Mouse (Mus musculus): ENCODE data around the gene Abhd16a. TPM values are rescaled to one million over a fixed set of nuclear protein-coding genes. Genes with fewer than 3 reads are reported as not detected.

Gene Abhd16a
- polyA plus RNA-seq, 1 experiment from 2014 or later = 90.2 TPM

DNA sequence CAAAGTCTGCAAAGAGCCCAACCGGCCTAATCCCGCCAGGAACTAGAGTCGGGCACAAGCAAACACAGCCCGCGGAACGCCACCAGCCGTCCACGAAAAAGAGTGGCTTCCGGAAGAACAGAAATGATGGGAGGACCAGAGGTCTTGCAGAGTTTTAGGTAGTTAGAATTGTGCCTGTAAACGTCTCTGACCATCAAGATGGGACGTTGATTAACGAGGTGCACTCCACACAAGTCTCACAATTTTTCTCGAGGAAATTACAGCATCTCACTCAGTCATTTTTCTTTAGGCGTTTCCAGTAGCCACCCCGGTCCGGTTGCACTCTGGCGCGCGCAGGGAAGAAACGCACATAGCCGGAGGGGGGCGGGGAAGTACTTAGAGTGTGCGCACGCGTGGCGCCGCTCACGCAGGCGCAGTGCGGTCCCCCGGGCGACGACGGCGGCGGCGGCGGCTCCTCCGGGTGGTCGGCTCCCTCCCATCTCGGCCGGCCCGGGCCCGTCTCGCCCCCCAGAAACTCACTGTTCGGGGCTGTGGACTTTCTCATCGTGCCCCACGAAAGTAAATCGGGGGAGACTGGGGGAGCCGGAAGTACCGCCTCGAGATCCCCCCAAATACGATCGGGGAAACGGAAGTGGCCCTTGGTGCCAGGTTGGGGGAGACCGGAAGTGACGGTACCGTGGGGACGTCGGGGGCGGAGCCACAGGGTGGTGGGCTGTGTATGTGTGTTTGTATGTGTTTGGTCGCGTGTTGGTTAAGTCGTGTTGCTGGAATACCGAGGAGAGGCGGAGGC, 45.9 kb downstream of the Abhd16a start, which contains the start of gene Bag6:
Gene Bag6, plus strand, starts transcription at position 378 of the 790 bp plus-strand sequence.

Other genes starting within 250 kb of the Abhd16a start
- gene Skiv2l, start 239.1 kb upstream of the Abhd16a start, polyA plus RNA-seq (2017; shearing (Covaris generic)) = 137 TPM
- gene Nelfe, start 238.9 kb upstream of the Abhd16a start, polyA plus RNA-seq (2017; shearing (Covaris generic)) = 27.2 TPM
- not detected for gene Cfb, start 226.7 kb upstream of the Abhd16a start, polyA plus RNA-seq (2017; shearing (Covaris generic))
- gene Zbtb12, start 209.8 kb upstream of the Abhd16a start, polyA plus RNA-seq (2017; shearing (Covaris generic)) = 0.32 TPM
- gene Gm20547, start 207.2 kb upstream of the Abhd16a start, polyA plus RNA-seq (2017; shearing (Covaris generic)) = not detected
- gene C2, start 191.0 kb upstream of the Abhd16a start, polyA plus RNA-seq (2017; shearing (Covaris generic)) = not detected
- 49.8 TPM for gene Ehmt2, start 190.8 kb upstream of the Abhd16a start, polyA plus RNA-seq (2017; shearing (Covaris generic))
- not detected for gene Slc44a4, start 174.8 kb upstream of the Abhd16a start, polyA plus RNA-seq (2017; shearing (Covaris generic))
- 116 TPM for gene Neu1, start 158.0 kb upstream of the Abhd16a start, polyA plus RNA-seq (2017; shearing (Covaris generic))
- 785 TPM for gene Hspa1b, start 130.0 kb upstream of the Abhd16a start, polyA plus RNA-seq (2017; shearing (Covaris generic))
- 42.4 TPM for gene Gm20481, start 119.4 kb upstream of the Abhd16a start, polyA plus RNA-seq (2017; shearing (Covaris generic))
- gene Hspa1a, start 117.1 kb upstream of the Abhd16a start, polyA plus RNA-seq (2017; shearing (Covaris generic)) = 403 TPM
- gene Hspa1l, start 116.6 kb upstream of the Abhd16a start, polyA plus RNA-seq (2017; shearing (Covaris generic)) = 0.17 TPM
- gene Lsm2, start 107.4 kb upstream of the Abhd16a start, polyA plus RNA-seq (2017; shearing (Covaris generic)) = 59.4 TPM
- gene Vars, start 88.3 kb upstream of the Abhd16a start, polyA plus RNA-seq (2017; shearing (Covaris generic)) = 151 TPM
- not detected for gene Vwa7, start 72.7 kb upstream of the Abhd16a start, polyA plus RNA-seq (2017; shearing (Covaris generic))
- gene Sapcd1, start 61.2 kb upstream of the Abhd16a start, polyA plus RNA-seq (2017; shearing (Covaris generic)) = not detected
- gene Msh5, start 42.5 kb upstream of the Abhd16a start, polyA plus RNA-seq (2017; shearing (Covaris generic)) = 4.4 TPM
- 228 TPM for gene Clic1, start 39.3 kb upstream of the Abhd16a start, polyA plus RNA-seq (2017; shearing (Covaris generic))
- 0.95 TPM for gene Ddah2, start 30.2 kb upstream of the Abhd16a start, polyA plus RNA-seq (2017; shearing (Covaris generic))
- not detected for gene Ly6g6c, start 23.9 kb upstream of the Abhd16a start, polyA plus RNA-seq (2017; shearing (Covaris generic))
- gene Mpig6b, start 23.1 kb upstream of the Abhd16a start, polyA plus RNA-seq (2017; shearing (Covaris generic)) = not detected
- not detected for gene Ly6g6e, start 12.4 kb upstream of the Abhd16a start, polyA plus RNA-seq (2017; shearing (Covaris generic))
- not detected for gene Ly6g6d, start 11.2 kb upstream of the Abhd16a start, polyA plus RNA-seq (2017; shearing (Covaris generic))
- gene Ly6g6f, start 3.7 kb upstream of the Abhd16a start, polyA plus RNA-seq (2017; shearing (Covaris generic)) = not detected
- gene Ly6g5c, start 19.0 kb downstream of the Abhd16a start, polyA plus RNA-seq (2017; shearing (Covaris generic)) = not detected
- 1.2 TPM for gene Ly6g5b, start 26.2 kb downstream of the Abhd16a start, polyA plus RNA-seq (2017; shearing (Covaris generic))
- 64.4 TPM for gene Gpank1, start 32.2 kb downstream of the Abhd16a start, polyA plus RNA-seq (2017; shearing (Covaris generic))
- 190 TPM for gene Csnk2b, start 32.8 kb downstream of the Abhd16a start, polyA plus RNA-seq (2017; shearing (Covaris generic))
- 0.75 TPM for gene D17H6S53E, start 37.1 kb downstream of the Abhd16a start, polyA plus RNA-seq (2017; shearing (Covaris generic))
- gene Apom, start 42.8 kb downstream of the Abhd16a start, polyA plus RNA-seq (2017; shearing (Covaris generic)) = not detected
- gene Bag6, start 45.9 kb downstream of the Abhd16a start, polyA plus RNA-seq (2017; shearing (Covaris generic)) = 77.8 TPM
- 31.3 TPM for gene Prrc2a, start 75.6 kb downstream of the Abhd16a start, polyA plus RNA-seq (2017; shearing (Covaris generic))
- not detected for gene Aif1, start 86.8 kb downstream of the Abhd16a start, polyA plus RNA-seq (2017; shearing (Covaris generic))
- 1.8 TPM for gene Lst1, start 99.2 kb downstream of the Abhd16a start, polyA plus RNA-seq (2017; shearing (Covaris generic))
- 754 TPM for gene Ltb, start 105.2 kb downstream of the Abhd16a start, polyA plus RNA-seq (2017; shearing (Covaris generic))
- 4.2 TPM for gene Tnf, start 112.7 kb downstream of the Abhd16a start, polyA plus RNA-seq (2017; shearing (Covaris generic))
- gene Lta, start 116.1 kb downstream of the Abhd16a start, polyA plus RNA-seq (2017; shearing (Covaris generic)) = 24.6 TPM
- gene Gm16181, start 131.6 kb downstream of the Abhd16a start, polyA plus RNA-seq (2017; shearing (Covaris generic)) = not detected
- 1.4 TPM for gene Atp6v1g2, start 144.4 kb downstream of the Abhd16a start, polyA plus RNA-seq (2017; shearing (Covaris generic))
- gene Nfkbil1, start 146.5 kb downstream of the Abhd16a start, polyA plus RNA-seq (2017; shearing (Covaris generic)) = 16.0 TPM
- gene Ddx39b, start 152.5 kb downstream of the Abhd16a start, polyA plus RNA-seq (2017; shearing (Covaris generic)) = 192 TPM
- gene H2-D1, start 173.5 kb downstream of the Abhd16a start, polyA plus RNA-seq (2017; shearing (Covaris generic)) = 5,786 TPM
- not detected for gene H2-Q1, start 231.1 kb downstream of the Abhd16a start, polyA plus RNA-seq (2017; shearing (Covaris generic))

All from naive thymus-derived CD4-positive, alpha-beta T cell, adult 5 months (primary cell).